Mouse (Mus musculus) neural tube, embryonic 15.5 days (tissue): Measurements from ENCODE around the gene Slc30a7. TPM values are rescaled to one million over a fixed set of nuclear protein-coding genes. Genes with fewer than 3 reads are reported as not detected.
"Not testable (repeated sequence)": the region's sequence is repeated elsewhere in the genome, so short reads cannot be mapped to it uniquely, and the experiment has no call there.

ENCODE experiments used
- ATAC-seq: fragments of 200-750 bp; cut with Nextera tagmentation; 2 replicates; pipeline ENCODE4 v1.8.0; 2017; ENCODE audit warnings: mild to moderate bottlenecking, moderate TSS enrichment, moderate library complexity; ENCODE audit not compliant: low FRiP score
- H3K27ac ChIP-seq: fragments of 300-500 bp; sonication (generic); replicated peaks from 2 replicates; pipeline ENCODE4 v1.5.1; 2015; ENCODE audit warnings: mild to moderate bottlenecking, inconsistent platforms
- H3K27me3 ChIP-seq: fragments of 300-500 bp; sonication (generic); replicated peaks from 2 replicates; pipeline ENCODE4 v1.6.1; 2015; ENCODE audit warnings: inconsistent platforms
- H3K36me3 ChIP-seq: fragments of 300-500 bp; sonication (generic); 2 replicates; pipeline ENCODE4 v1.6.1; 2015; ENCODE audit warnings: inconsistent platforms
- H3K4me1 ChIP-seq: fragments of 300-500 bp; sonication (generic); 2 replicates; pipeline ENCODE4 v1.6.1; 2015; ENCODE audit warnings: inconsistent platforms
- H3K4me2 ChIP-seq: fragments of 300-500 bp; sonication (generic); 2 replicates; pipeline ENCODE4 v1.6.1; 2015; ENCODE audit warnings: inconsistent platforms, mild to moderate bottlenecking, moderate library complexity
- H3K4me3 ChIP-seq: fragments of 300-500 bp; sonication (generic); replicated peaks from 2 replicates; pipeline ENCODE4 v1.5.1; 2015; ENCODE audit warnings: mild to moderate bottlenecking, inconsistent platforms
- H3K9ac ChIP-seq: fragments of 300-500 bp; sonication (generic); replicated peaks from 2 replicates; pipeline ENCODE4 v1.6.1; 2015; ENCODE audit warnings: mild to moderate bottlenecking, inconsistent platforms
- H3K9me3 ChIP-seq: fragments of 300-500 bp; sonication (generic); replicated peaks from 2 replicates; pipeline ENCODE4 v1.6.1; 2016; ENCODE audit warnings: inconsistent platforms
- WGBS: fragments of 180-500 bp; shearing (Covaris S2); methylation state at CpG from one replicate; pipeline ENCODE4 v1.1.7; 2015; ENCODE audit warnings: mixed read lengths; 5-methylcytosine and 5-hydroxymethylcytosine counted together
- polyA plus RNA-seq: library from polyadenylated mRNA; unstranded; fragments of >200 nt; fragmentation: Nextera tagmentation; extraction: Ambion mirVana; gene quantifications from 2 replicates; pipeline ENCODE4 v1.2.1, GENCODE M21; 2015

Gene Slc30a7
- polyA plus RNA-seq, 1 experiment from 2014 or later = 14.6 TPM

DNA sequence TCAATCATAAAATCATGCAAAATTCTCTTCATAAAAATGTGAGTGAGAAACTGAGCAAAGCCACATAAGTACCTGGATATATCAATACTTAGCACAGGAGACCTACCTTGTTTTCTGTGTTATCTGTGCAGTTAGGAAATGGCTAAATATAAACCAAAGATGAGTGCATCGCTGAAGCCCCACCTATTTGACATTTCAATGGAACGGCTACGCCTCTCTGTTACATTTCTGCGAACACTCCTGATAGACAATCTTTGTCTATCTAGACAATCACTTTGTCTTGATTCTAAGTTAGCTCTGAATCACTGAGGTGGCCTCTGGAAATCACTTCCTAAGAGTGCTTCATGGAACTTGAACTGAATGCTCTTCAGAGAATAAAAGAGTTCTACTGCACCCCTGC, 66.7 kb downstream of the Slc30a7 start:
- Histone ChIP-seq H3K27me3 (no peaks in the 10 kb centered on the region), H3K4me2 (no peak overlapping the region), H3K36me3 (peaks cover 37% of the 10 kb centered on the region), H3K9me3 (no peaks in the 10 kb centered on the region), H3K4me1 (no peaks in the 10 kb centered on the region), H3K4me3 (no peak overlapping the region), H3K9ac (no peak overlapping the region), H3K27ac (no peak overlapping the region)
- WGBS = 91% methylated on average over 4 of the region's 4 CpGs
- ATAC-seq = no peak

DNA sequence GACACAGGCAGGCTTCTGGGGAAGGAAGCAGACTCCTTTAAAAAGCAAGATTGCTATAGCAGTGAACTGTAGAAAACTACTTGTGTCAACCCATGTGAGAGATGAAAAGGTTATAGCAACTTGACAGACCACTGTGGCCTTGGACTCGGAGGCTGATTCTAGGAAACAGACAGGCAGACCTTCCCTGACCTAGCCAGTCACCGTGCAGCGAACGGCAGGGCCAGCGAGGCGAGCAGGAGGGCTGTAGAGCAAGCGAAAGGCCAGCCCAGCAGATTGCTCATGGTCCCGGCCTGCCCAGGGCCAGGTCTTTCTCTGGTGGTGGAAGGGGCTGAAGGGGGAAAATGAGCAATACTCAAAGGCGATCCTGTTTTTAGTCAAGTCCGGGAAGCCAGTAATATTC, 69.4 kb downstream of the Slc30a7 start:
- Histone ChIP-seq H3K9ac (no peak overlapping the region), H3K9me3 (no peaks in the 10 kb centered on the region), H3K4me3 (no peak overlapping the region), H3K4me1 (no peaks in the 10 kb centered on the region), H3K4me2 (no peak overlapping the region), H3K27me3 (no peaks in the 10 kb centered on the region), H3K36me3 (peaks cover 20% of the 10 kb centered on the region), H3K27ac (no peak overlapping the region)
- 90% methylated on average over 10 of the region's 10 CpGs for WGBS
- ATAC-seq = no peak

DNA sequence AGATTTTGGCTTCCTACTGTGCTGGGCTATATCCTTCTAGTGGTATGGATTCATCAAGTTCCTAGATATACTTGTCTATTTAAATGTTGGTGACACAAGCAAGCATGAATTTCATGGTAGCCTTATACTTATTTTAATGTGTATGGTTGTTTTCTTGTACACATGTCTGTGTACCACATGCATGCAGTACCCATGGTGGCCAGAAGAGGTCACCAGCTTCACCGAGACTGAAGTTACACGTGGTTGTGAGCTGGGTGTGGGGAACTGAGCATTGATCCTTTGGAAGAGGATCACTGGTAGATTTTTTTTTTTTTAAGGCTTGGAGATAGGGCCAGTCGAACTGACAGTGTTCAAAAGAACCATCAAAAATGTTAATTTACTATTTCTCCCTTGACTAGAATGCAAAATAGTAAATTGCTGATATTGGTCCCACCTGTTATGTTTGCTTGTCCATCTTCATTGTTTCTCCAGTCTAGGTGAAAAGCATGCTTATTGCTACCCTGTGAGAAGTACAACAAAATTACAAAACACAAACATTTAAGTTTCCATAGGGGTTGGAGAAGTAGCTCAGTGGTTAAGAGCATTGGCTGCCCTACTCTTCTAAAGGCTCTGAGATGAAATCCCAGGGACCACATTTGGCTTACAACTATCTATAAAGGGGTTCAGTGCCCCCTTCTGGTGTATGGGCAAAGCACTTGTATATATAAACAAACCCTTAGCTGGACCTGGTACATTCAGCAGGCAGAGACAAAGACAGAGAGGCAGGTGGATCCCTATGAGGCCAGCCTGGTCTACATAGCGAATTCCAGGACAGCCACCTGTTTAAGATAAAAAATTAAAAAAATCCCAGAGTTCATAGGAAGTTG, 70.2 kb downstream of the Slc30a7 start:
- Histone ChIP-seq H3K27me3 (no peaks in the 10 kb centered on the region), H3K4me1 (no peaks in the 10 kb centered on the region), H3K9me3 (no peaks in the 10 kb centered on the region), H3K36me3 (peaks cover 18% of the 10 kb centered on the region; the same call in 1 of the 2 replicates), H3K4me3 (no peak overlapping the region), H3K4me2 (no peak overlapping the region), H3K9ac (no peak overlapping the region), H3K27ac (no peak overlapping the region)
- ATAC-seq = no peak
- 61% methylated on average over 4 of the region's 4 CpGs for WGBS

DNA sequence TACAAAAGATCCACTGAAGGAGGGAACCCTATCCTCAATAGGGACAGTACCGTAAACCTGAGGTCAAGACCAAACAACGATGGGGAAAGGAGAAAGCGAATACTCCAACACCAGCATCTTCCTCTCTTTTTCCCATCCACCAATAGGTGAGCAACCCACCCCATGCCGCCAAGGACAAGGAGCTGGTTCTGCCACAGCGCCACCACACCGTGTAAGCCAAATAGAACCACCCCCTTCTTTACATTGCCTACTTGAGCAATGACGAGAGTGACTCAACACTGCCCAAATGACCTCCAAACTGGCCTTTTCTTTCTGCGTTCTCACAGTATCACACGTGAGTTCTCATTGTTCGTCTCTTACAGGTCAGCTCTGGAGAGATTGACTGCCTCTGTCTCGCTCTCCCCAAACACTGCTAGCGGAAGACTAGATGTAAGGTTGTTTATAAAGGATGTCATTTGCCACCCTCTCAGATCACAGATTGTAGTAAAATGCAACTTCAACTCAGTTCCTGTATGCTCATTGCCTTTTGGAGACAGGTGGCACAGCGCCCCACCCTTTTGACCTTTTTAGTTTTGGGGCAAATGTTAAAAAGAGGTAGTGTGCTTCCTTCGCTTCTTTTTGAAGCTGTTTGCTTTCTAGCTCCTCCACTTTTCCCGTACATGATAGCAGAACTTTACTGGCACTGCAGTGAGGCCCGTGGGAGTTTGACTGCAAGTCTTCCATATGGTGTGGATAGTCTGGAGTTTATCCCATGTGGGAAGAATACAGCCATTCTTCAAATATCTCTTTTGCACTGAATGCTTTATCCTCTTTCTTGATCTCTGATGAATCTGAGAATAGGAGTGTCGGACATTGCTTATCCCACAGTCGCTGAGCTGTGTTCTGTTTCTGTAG, 73.7 kb downstream of the Slc30a7 start:
- ATAC-seq = no peak
- Histone ChIP-seq H3K9me3 (no peaks in the 10 kb centered on the region), H3K4me2 (no peak overlapping the region), H3K4me3 (no peak overlapping the region), H3K36me3 (peaks cover 10% of the 10 kb centered on the region; the same call in 1 of the 2 replicates), H3K27ac (no peak overlapping the region), H3K9ac (no peak overlapping the region), H3K27me3 (no peaks in the 10 kb centered on the region), H3K4me1 (no peaks in the 10 kb centered on the region)
- WGBS = 90% methylated on average over 18 of the region's 18 CpGs

DNA sequence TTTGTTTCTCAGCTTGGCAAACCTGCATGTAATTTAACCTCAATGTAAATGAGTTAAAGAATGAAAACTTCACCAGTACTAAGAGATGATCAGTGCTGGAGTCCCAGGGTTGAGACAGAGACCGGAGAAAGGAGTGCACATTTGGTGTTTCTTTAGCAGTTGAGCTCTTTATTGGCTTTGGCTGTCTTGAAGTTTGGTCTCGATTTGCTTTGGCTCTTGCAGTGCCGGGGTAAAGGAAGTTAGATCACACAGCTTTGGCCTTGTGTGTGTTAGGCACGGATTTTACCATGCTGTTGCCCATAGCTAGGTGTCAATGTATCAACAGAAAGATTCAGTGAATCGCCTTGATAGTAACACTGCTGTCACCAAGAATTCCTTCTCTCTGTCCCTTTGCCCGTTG, 75.5 kb downstream of the Slc30a7 start:
- Histone ChIP-seq H3K27ac (no peak overlapping the region), H3K4me1 (no peaks in the 10 kb centered on the region), H3K4me3 (no peak overlapping the region), H3K9me3 (no peaks in the 10 kb centered on the region), H3K27me3 (no peaks in the 10 kb centered on the region), H3K36me3 (peaks cover 11% of the 10 kb centered on the region; the same call in 1 of the 2 replicates), H3K9ac (no peak overlapping the region), H3K4me2 (no peak overlapping the region)
- 97% methylated on average over 6 of the region's 6 CpGs for WGBS
- ATAC-seq = no peak

DNA sequence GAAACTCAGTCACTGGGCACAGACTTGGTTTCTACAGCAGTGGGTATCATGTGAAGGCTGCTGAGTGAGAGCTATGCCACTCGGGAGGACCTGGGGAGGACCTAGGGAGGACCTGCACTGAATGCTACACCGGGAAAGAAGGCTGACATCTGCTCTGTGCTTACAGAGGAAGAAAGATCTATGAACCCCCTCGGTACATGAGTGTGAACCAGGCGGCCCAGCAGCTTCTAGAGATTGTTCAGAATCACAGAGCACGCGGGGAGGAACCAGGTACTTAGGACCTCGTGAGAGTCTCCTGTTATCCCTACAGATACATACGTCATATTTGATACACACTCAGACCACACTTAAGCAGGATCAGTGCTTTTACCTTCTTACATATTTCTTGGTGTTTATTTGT, 80.7 kb downstream of the Slc30a7 start:
- H3K27ac ChIP-seq = no peak overlapping the region
- no peak for ATAC-seq
- no peaks in the 10 kb centered on the region for H3K27me3 ChIP-seq
- no peak overlapping the region for H3K4me3 ChIP-seq
- peaks cover 12% of the 10 kb centered on the region; the same call in 1 of the 2 replicates for H3K36me3 ChIP-seq
- H3K4me2 ChIP-seq = no peak overlapping the region
- 92% methylated on average over 8 of the region's 8 CpGs for WGBS
- no peaks in the 10 kb centered on the region for H3K9me3 ChIP-seq
- H3K4me1 ChIP-seq = no peaks in the 10 kb centered on the region
- H3K9ac ChIP-seq = no peak overlapping the region

DNA sequence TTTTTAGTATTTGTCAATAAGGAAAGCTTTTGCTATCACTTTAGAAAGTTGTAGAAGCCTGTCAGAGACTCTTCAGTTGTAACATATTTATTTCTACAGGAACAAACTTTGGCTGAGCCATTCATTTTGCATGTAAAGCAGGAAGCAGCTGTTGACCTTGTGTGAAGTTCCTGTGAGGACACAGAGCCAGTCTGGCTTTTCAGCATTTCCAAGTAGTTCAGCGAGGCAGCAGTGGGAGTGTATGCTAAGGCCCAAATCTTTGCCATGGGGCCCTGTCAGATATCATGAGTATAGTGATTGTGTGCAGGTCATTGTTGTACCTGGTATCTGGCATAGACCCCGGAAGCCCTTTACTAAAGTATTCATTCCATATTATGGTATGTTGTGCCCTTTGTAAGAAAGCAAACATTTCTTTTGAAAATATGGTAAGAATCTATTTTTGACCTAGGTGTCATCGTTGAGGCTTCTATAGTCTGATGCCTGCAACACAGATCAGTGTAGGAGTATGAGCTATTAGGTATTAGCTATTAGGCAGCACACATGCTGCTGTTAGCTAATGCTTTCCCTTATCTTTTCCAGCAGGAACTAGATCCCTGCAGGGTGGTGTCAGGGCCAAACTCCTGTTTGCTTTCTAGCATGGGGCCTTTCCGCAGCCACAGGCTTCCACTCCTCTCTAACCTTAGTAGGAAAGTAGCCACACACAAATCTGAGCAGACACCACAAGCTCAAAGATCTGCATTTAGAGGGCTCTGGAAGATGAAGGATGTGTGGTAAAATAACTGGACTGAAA, 82.6 kb downstream of the Slc30a7 start:
- Histone ChIP-seq H3K27ac (no peak overlapping the region), H3K36me3 (peaks cover 10% of the 10 kb centered on the region; the same call in 1 of the 2 replicates), H3K4me1 (no peaks in the 10 kb centered on the region), H3K4me3 (no peak overlapping the region), H3K9me3 (no peaks in the 10 kb centered on the region), H3K27me3 (no peaks in the 10 kb centered on the region), H3K9ac (no peak overlapping the region), H3K4me2 (no peak overlapping the region)
- 93% methylated on average over 4 of the region's 4 CpGs for WGBS
- ATAC-seq = no peak

DNA sequence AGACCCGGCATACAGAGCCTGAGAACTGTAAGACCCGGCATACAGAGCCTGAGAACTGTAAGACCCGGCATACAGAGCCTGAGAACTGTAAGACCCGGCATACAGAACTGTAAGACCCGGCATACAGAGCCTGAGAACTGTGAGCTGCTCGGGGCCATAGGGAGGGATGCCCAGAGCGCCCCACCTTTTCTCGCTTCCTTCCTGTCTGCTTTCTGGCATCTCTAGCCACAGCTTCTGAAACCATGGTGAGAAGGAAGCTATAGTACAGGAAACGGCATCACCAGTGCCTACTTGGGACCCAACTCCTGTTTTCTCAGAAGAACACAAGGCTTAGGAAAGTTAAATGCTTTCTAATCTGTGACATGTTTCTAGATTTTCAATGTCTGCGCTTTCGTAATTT, 99.8 kb downstream of the Slc30a7 start:
- H3K27ac ChIP-seq, H3K4me2 ChIP-seq, H3K27me3 ChIP-seq, ATAC-seq, H3K9ac ChIP-seq, H3K36me3 ChIP-seq, H3K4me1 ChIP-seq, H3K4me3 ChIP-seq, H3K9me3 ChIP-seq: not testable (repeated sequence)
- 97% methylated on average over 10 of the region's 11 CpGs for WGBS

DNA sequence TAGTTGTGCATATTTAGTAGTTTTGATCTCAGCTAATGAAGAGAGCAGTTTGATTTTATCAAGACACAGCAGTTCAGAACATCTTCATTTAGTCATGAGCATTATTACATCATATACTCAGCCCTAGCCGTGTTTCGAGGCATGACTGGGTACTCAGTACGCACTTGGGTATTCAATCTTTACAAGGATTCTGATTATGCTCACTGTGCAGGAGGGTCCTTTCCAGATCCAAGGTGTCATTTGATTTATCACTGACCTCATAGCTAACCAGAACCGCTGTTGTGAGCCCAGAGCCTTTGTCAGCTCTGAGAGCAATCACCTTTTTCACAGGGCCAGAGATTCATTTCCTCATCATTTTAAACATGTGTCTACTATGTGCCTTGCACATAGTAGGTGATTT, 101.6 kb downstream of the Slc30a7 start:
- peak overlapping the region; percentile 64; the same call in 1 of the 2 replicates for H3K27ac ChIP-seq
- H3K4me1 ChIP-seq = no peaks in the 10 kb centered on the region
- no peaks in the 10 kb centered on the region for H3K27me3 ChIP-seq
- H3K36me3 ChIP-seq = peaks cover 16% of the 10 kb centered on the region
- peak; percentile 68 for ATAC-seq
- no peak overlapping the region for H3K4me2 ChIP-seq
- no peak overlapping the region for H3K4me3 ChIP-seq
- no peak overlapping the region for H3K9ac ChIP-seq
- WGBS = 67% methylated on average over 4 of the region's 4 CpGs
- H3K9me3 ChIP-seq = no peaks in the 10 kb centered on the region

DNA sequence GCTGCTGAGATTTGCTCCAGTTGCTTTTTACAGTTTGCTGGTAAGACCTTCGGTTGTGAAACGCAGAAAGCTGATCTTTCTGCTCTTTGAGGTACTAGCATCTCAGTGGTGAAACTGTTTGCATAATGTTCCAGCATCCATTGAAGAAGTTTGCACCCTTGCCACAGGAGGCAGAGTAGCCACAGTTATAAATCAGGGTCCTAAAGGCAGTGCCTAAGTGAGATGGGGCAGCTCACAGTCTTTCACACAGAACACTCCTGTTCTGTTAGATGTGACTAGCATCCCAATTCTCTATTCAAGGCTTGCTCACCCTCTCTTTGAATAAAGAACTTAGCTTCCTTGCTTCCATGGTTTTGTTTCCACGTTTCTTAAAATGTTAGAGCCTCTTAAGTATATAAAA, 102.1 kb downstream of the Slc30a7 start:
- Histone ChIP-seq H3K4me3 (no peak overlapping the region), H3K36me3 (peaks cover 16% of the 10 kb centered on the region), H3K9me3 (no peaks in the 10 kb centered on the region), H3K9ac (no peak overlapping the region), H3K4me2 (no peak overlapping the region), H3K27me3 (no peaks in the 10 kb centered on the region), H3K4me1 (no peaks in the 10 kb centered on the region), H3K27ac (peak overlapping the region; percentile 74)
- 60% methylated on average over 3 of the region's 3 CpGs for WGBS
- ATAC-seq = peak; percentile 92

DNA sequence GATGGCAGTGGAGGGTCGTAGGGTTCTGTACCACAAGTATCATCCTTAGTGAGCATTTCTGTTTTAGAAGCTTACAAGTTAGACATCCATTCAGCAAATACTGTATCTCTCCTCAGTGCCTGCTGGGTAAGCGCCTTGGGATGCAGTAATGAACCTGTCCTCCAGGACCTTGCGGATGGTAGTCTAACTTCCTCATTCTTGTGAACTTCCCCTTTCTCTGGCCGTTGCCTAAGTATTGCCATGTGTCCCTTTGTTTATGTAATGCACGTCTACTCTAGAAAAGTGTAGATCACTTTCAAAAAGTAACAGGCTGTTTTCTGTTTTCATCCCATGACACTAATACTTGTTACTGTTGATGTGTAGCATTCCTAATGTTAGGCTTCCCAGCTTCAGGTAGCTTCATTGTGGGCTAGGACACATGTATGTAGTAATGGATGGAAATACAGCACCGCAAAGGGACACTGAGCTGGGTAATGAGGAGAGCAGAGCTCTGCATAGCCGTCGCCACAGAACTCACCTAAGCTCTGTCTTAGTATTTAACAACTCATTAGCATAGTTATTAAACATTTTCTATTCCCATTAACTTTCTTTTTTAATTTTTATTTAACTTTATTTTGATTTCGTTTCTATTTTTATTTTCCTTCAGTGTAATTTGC, 104.8 kb downstream of the Slc30a7 start:
- Histone ChIP-seq H3K27ac (no peak overlapping the region), H3K36me3 (peaks cover 15% of the 10 kb centered on the region), H3K27me3 (no peaks in the 10 kb centered on the region), H3K4me1 (no peaks in the 10 kb centered on the region), H3K4me2 (no peak overlapping the region), H3K9ac (no peak overlapping the region), H3K9me3 (no peaks in the 10 kb centered on the region), H3K4me3 (no peak overlapping the region)
- WGBS = 94% methylated on average over 9 of the region's 9 CpGs
- ATAC-seq = no peak
